Mouse (Mus musculus) neutrophil, adult 83 days (primary cell): ENCODE data around the gene Fhdc1. TPM values are rescaled to one million over a fixed set of nuclear protein-coding genes. Genes with fewer than 3 reads are reported as not detected.

Experiments used
- total RNA-seq, 2 experiments: library from RNA; stranded (reverse); gene quantifications; one replicate each; pipeline ENCODE4 v1.2.4; 2023

Fhdc1 gene
- total RNA-seq: 1 to 10 TPM; 1.7 to 3.2 TPM

DNA sequence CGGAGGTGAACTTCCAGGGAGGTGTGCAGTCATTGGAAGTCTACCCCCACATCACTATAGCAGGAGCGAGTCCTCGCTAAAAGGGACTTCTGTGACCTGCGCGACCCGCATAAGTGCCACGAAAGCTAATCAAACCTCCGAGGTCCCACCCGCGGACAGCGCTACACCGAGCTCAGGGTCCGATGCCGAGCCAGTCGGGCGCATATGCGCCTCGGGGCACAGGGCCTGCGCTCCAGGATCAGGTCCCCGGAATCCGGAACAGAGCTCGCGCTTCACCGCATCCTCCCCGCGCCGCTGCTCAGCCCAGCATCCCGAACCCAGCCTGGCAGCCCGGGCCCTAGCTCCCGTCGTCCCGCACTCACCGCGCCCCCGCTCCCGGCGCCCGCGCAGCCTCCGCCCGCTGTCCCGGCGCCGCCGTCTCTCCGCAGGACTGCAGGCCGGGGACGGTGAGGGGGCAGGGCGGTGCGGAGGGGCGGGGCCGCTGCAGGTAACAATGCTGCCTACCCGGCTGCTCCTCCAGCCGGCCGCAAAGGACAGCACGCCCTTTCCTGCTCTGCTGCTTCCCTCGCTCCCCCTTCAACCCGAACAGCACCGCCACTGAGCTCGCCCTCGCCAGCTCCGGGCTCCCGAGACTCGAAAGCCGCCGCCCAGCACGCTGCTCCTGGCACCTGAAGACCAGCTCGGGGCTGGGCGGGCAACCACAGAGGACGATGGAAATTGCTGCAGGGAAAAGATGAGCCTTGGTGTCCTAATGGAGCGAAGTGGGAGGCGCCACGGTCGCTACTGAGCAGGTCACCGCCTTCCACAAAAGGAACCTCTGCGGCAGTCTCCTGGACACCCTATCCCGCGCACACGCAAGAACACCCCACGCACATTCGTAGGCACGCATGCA is at the start of gene Fhdc1:
Fhdc1 (minus strand) TSS at position 424 of the 892 bp plus-strand sequence.

Other genes with a start within 250 kb of the Fhdc1 start
- gene Trim2, start 173.6 kb downstream of the Fhdc1 start, total RNA-seq: 10 to 100 TPM; 10.4 to 10.9 TPM
- 10 to 100 TPM; 31.8 to 42.0 TPM for gene Arfip1, start 102.2 kb upstream of the Fhdc1 start, total RNA-seq
- gene Tigd4, start 113.1 kb upstream of the Fhdc1 start, total RNA-seq: not detected
- 100 to 1,000 TPM; 159 to 171 TPM for gene Tmem154, start 185.8 kb upstream of the Fhdc1 start, total RNA-seq